Mouse (Mus musculus) left cerebral cortex, postnatal 10 days (tissue): ENCODE data around the gene Dnmbp. TPM values are rescaled to one million over a fixed set of nuclear protein-coding genes. Genes with fewer than 3 reads are reported as not detected.

ENCODE experiments used
- DNase-seq, 2 experiments: peaks; one replicate each; pipeline ENCODE4 v3.0.0; 2021 to 2022; ENCODE audit warnings: low spot score in 2 of 2, mixed read lengths in 1 of 2; ENCODE audit errors: extremely low spot score in 1 of 2
- intact Hi-C: fragments of 180-260 bp; cut with DNase I; formaldehyde crosslinking; loops from one replicate; pipeline ENCODE4 v1.15.1; 2025
- total RNA-seq, 2 experiments: library from RNA; stranded (reverse); gene quantifications; 2 replicates each; pipeline ENCODE4 v1.2.3; 2021

Dnmbp gene
- total RNA-seq, 2 experiments from 2014 or later: 9.5 to 10.7 TPM

DNA sequence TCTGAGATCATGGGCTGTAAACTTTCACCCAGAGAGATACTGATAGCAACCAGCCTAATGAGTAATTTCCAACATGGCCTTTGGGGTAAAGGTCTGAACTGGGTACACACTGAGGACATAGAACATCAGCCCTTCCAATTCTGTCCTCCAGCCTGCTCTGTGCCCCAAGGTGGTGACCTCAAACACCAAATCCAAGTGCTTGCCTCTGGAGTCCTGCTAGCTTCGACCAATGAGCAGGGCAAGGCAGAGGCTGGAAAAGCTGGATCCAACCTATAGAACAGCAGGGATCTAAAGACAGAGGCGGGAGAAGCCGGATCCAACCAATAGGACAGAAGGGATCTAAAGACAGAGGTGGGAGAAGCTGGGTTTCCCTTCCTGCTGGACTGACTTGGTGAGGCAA is 21.2 kb downstream of the Dnmbp start:
- intact Hi-C loops: no loop called here
- DNase-seq: no peak

DNA sequence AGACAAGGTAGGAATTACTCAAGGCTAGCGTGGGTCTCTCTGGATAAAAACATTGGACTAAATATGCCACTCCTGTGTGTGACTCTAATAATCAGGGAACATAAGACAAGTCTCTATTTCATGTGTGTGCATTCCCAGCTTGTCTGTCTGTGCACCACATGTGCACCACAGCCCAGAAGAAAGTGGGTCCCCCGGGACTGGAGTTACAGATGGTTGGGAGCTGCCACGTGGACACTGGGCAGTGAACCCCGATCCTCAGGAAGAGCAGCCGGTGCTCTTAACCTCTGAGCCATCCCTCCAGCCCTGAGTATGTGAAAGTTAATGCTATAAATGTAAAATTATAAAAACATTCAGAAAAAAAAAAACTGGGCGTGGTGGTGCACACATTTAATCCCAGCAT is 22.2 kb downstream of the Dnmbp start:
- intact Hi-C loops: no loop called here

DNA sequence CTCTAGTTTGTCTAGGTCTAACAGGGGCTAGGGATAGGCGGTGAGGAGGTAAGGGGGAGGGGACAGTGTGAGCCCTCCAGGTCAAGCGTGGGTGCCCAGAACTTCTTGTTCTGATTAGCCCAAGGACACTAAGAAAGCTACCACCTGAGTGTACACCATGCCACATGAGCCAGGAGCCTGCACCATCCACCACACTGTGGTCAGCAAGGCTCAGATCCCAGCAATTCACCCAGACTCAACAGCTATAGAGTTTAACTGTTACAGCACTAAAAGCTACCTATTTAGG is 22.6 kb downstream of the Dnmbp start:
- intact Hi-C loops: no loop called here
- DNase-seq: no peak

More for the DNA sequence above, 22.2 kb downstream of the Dnmbp start:
- DNase-seq: no peak

DNA sequence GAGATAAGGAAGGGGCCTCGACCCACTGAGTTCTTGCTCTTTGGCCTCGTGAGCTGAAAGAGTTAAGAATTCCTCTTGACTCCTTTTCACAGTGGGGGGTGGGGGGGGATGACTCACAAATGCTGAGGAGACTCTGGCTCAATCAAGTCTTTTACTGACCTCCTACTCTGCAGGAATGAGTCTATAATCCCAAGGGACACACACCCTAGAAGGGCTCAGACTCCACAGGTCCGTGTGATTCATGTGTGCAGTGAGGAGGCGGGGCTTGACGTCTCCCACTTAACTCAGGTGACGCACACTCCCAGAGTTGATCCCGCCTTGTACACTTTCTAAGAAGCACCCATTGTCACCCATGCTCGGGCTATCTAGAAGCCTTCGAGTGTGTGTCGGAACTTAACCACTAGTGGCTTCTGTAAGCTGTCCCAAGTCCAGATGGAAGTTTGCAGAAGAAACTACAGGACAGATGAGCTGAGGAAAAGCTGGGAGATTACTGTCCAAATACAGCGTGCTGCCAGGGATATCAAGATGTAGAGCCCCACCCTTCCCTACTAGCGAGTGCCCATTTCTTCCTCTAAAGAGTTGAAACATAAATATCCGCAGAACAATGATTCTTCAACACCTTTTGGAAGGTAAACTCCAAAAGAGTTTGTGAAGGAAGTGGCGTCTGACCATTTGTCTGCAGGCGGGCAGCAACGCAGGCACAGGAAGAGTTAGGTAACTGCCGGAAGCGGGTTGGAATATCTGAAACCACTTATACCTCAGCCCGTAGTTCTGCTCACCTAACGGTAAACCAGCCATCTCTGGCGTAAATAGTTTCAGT is 23.2 kb downstream of the Dnmbp start:
- intact Hi-C loops: no loop called here

DNA sequence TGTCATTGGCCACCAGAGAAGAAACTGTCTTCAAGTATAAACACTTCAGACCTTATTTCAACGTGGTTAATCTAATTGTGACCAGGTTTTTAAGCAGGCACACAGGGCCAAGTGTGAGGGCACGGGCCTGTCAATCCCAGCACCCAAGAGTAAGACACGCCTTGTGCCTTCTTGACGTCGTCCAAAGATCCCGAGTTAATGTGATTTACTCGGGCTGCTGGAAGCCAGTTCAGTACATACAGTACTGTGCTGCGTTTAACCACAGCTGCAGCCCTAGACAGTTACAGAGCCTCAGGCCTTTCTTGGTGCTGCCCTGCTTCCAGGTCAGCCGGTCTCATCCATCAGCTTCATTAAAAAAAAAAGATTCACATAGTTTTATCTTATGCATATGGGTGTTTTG is 24.6 kb downstream of the Dnmbp start:
- intact Hi-C loops: no loop called here

More for the DNA sequence above, 23.2 kb downstream of the Dnmbp start:
- DNase-seq: no peak

DNA sequence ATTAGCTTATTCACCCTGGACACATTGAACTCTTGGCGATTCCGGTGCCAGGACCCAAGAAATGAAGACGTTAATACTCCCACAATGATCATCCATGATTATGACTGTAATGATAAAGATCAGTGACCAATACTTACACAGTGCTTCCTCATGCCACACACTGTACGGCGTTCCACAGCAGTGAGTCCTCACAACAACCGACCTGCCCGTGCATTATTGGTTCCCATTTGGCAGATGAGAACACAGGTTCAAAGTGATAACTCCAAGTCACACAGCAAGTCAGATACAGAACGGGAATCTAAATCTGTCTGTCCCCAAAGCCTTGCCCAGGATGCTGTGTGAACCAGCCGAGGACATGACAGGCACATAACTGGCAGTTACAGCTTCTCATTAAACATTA is 25.0 kb downstream of the Dnmbp start:
- no peak for DNase-seq
- intact Hi-C loops: no loop called here

More for the DNA sequence above, 24.6 kb downstream of the Dnmbp start:
- DNase-seq: no peak

DNA sequence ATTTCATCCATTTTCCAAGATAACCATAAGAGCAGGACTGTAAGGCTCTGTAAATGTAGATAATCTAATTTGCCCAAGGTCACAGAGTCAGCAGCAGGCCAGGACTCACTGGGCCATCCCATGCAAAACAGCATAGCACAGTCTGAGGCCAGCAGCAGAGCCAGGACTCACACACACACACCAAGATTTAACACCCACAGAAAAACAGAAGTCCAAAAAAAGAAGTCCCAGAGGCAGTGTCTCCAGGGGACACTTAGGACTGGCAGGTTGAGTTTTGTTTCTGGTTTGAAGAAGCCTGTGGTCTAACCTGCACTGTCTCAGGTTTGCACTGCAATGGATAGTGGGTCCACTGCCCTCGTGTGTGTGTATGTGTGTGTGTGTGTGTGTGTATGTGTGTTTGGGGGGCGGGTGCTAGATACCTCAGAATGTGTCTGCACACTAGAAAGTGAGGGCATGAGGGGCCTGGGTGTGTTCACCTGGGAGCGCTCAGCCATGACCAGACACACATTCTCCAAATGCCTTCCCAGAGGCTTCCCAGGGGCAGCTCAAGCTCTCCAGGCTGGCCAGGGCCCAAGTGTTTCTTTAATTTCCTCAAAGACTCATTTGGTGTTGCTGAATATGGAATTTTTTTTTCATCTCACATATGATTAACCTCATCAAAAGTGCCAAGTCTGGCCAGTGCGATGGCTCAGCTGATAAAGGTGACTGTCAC is 27.1 kb downstream of the Dnmbp start:
- DNase-seq: no peak
- intact Hi-C loops: no loop called here

DNA sequence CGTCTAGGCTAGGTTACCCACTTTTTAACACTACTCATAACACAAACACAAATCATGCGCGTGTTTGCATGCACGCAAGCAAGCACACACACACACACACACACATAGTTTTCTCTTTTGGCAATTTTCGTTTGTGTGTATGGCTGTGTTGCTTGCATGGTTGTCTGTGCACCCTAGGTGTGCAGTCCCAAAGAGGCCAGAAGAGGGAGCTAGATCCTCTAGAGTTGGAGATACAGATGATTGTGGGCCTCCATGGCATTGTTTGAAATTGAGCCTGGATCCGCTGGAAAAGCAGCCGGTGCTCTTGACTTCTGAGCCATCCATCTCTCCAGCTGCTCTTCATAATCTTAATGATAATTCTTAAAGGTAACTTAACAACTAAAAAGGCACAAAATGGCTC is 33.5 kb downstream of the Dnmbp start:
- intact Hi-C loops: no loop called here

DNA sequence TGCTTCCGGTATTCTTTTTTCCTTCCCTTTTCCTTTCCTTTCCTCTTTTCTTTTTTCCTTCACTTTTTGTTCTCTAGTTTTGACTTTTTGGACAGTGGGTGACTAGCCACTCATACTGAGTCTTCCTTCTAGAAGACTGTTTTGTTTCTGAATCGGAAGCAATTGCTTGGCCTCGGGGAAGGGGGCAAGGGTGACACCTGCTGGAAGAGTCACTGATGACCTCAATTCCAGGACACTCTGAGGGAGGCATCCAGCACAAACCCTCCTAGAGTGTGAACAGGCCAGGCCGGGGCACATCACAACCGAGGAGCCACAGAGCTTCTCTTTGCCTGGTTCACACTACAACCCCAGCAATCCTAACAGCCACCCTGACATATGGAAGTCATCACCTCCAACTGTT is 34.0 kb downstream of the Dnmbp start:
- intact Hi-C loops: no loop called here
- DNase-seq: no peak

More for the DNA sequence above, 33.5 kb downstream of the Dnmbp start:
- no peak for DNase-seq

DNA sequence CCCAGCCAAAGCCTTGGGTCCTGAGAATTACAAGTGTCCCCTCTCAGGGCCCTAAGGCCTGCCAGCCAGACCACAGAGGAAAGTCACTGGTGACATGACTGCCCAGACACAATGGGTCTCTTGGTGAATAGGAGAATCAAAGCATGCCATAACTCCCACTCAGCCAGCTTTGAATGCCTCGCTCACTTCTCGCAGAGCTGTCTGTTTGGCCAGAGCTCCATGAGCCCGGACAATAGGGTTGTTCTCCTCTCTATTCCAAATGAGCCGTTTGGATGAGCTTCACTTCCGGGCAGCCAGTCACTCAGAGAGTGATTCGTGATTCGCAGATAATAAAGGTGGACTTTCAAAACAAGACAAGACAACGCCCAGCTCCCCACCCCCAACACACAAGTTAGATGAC is 34.9 kb downstream of the Dnmbp start:
- intact Hi-C loops: no loop called here
- DNase-seq: no peak

DNA sequence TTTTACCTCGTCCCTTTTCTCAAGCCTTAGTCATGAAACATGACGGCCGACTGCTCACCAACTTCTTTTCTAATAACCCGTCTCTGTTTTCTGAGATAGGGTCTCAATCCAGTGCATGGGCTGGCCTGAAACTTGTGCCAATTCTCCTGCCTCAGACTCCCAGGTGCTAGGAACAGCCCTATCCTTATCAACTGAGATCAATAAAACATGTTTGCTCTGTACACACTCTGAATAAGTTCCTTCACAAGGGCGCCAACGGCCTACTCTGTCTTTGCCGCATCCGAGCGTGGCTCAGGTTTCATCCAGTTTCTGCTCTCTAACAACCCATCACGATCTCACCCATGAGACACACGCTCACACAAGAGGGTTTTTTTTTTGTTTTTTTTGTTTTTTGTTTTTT is 35.7 kb downstream of the Dnmbp start:
- DNase-seq: no peak
- intact Hi-C loops: no loop called here

DNA sequence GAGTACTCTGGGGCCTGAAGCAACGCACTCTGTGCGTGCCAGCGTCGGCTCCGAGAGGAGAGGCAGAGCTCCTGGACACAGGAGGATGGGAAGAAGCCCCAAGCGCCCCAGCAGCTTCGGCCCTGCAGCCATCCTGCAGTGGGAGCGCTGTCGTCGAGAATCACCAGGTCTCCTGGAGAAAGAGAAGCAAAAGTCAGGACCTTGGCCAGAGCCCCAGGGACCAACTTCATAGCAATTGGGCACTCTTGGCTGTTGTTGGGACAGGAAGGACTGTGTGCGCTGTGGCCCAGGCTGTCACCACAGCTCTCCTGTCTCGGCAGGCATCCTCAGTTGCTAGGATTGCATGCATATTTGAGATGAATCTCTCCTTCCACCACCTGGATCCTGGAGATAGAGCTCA is 37.1 kb downstream of the Dnmbp start:
- no peak for DNase-seq
- intact Hi-C loops: no loop called here

DNA sequence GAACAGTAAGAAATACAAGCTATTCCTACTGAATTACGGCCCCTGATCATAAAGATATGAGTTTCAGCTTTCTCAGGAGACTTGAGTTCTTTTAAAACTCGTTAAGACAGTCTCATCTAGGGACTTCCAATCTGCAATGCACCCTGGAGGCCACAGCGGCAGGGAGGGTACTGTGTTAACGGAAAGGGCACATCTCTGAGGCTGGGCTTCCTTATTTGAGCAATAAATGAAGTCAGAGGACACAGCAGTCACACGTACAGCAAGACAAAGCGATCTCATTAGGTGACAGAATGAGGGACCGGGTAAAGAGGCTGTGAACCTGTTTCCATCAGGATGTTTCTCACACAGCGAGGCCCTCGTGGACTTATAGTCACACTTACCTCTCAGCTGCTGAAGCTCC is 39.3 kb downstream of the Dnmbp start:
- no peak for DNase-seq
- intact Hi-C loops: no loop called here

DNA sequence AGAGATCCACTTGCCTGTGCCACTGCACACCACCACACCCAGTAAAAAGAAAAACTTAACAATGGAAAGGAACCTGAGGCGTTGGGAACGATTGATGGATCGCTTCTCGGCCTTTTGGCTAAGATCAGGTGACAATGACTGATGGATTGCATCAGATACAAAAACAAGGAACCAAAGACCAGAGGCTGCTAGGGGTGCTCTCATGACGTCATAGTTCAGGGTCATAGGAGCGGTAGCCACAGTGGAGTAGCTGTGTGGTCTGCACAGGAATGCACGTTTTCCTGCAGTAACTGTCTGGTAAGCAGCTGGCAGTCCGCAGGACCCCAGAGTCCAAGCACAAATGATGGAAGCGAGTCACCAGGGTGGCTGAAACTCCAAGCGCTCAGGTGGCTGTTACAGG is 41.4 kb downstream of the Dnmbp start:
- no peak for DNase-seq
- intact Hi-C loops: no loop called here

DNA sequence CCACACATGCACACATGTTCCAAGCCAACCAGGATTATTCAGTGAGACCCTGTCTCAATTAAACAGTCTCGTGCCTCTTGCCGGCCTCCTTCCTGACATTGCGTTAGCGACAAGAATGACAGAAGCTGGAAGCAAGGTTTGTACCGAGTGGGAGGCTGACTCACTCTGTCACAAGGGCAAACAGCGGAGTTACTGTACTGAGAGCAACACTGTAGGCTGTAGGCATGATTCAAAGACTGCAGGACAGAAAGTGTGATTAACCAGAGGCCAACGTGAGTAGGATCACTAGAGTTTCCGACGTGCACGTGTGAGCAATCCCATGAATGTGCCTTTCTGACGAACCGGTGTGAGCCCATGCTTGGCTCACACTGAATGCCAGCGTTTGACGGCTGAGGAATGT is 43.5 kb downstream of the Dnmbp start:
- DNase-seq: no peak
- intact Hi-C loops: no loop called here

DNA sequence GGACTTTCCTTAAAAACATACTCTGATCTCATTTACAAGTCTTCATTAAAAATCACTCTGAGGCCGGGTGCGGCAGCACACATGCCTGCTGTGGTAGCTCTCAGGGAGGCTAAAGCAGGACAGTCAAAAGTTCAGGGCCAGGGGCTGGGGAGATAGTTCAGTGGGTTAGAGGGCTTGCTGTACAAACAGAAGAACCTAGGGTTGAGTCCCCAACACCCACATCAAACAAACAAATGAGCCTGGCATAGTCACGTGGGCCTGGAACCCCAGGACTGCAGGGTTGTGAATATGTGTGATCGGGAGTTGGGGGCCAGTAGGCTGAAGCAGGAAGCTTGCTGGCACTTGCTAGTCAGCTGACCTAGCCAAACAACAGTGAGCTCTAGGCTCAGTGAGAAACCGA is 44.0 kb downstream of the Dnmbp start:
- intact Hi-C loops: no loop called here
- DNase-seq: no peak

DNA sequence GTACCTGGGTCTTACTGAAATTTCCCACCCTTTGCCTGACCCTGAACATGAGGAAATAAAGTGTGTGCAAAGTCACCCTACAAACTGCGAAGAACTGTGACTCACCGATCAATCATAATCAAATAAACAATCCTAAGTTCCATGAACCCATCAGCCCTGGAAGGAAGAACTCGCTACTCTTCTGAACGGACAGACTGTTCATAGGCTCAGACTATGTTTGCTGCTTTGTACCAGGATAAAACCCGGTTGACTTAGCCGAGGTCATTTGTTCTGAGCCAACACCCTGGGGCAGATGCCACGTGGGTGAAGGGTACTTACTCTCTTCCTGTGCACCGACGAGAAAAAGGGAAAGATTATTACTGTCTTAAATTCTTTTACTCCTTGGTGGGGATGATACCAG is 45.2 kb downstream of the Dnmbp start:
- no peak for DNase-seq

DNA sequence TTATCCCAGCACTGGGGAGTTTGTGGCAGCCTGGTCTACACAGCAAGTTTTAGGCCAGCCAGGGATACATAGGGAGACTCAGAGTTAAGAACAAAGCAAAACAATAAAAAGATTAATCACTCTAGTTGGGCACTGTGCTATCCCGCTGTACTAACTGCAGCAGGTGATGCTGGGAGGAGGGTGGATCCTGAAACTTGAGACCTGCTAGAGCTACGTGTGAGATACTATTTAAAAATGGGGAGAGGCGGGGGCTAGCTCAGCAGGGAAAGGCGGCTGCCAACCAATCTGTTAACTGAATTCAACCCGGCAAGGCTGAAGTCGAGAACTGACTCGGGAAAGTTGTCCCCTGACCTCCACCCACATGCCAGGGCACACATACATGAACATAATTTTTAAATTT is 45.9 kb downstream of the Dnmbp start:
- DNase-seq: no peak
- intact Hi-C loops: no loop called here

More for the DNA sequence above, 45.2 kb downstream of the Dnmbp start:
- intact Hi-C loops: no loop called here

DNA sequence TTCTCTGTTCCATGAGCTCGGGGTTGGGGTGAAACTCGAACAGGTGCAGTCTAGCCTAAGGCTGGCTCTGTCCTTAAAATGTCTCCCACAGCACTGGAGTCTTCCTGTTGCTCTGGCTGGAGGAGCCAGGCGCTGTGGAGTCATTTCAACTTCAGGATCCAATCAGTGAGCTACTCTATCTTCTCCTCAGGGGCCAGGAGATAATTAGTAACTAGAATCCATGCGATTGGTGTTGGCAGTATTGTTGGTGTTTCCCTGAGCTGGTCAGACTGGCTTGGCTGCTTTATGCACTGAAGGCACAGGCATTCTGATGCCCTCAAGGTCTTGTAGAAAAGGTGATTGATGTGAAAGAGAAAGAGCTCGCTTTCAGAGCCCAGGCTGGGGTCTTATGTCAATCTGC is 49.5 kb downstream of the Dnmbp start:
- intact Hi-C loops: no loop called here
- no peak for DNase-seq

DNA sequence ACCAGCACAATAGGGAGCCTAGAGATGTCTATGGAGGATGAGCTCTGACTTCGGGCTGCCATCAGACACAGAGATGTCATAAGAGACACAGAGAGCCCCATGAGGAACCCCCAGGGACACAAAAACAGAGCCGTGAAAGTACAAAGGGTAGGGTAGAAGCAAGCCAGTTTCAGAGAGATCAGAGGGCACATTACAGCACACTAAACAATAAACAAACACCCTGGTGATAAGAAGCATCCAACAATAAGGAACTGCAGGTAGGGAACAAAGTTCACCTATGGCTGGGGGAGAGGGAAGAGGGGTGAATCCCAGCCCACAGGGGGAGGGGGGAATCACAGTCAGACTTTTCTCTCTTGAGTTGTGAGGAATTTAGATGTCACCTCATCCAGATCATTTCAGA is 52.3 kb downstream of the Dnmbp start:
- DNase-seq: no peak
- intact Hi-C loops: no loop called here

DNA sequence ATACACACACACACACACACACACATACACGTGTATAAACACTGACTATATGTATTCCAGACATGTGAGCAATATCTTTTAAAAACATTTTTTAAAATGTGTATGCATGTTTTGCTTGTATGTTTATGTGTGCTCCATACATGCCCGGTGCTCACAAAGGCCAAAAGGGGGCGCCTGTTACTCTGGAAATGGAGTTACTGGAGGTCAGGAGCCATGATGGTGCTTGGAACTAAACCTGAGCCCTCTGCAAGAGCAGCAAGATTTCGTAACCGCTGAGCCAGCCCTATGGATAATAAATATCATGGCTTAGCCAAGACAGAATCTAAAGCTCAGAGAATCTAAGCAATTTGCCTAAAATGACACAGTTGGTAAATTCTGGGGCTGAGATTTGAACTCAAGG is 52.7 kb downstream of the Dnmbp start:
- intact Hi-C loops: no loop called here
- DNase-seq: no peak
